Mouse (Mus musculus): Measurements from ENCODE around the gene Krtap1-4. TPM values are rescaled to one million over a fixed set of nuclear protein-coding genes. Genes with fewer than 3 reads are reported as not detected.

Gene Krtap1-4
- not detected for total RNA-seq (2023)

GRCm38 (mm10) chr11:99583245-99583704 lies at the start of gene Krtap1-4:
Krtap1-4 (minus strand) TSS chr11:99583654.

DNA sequence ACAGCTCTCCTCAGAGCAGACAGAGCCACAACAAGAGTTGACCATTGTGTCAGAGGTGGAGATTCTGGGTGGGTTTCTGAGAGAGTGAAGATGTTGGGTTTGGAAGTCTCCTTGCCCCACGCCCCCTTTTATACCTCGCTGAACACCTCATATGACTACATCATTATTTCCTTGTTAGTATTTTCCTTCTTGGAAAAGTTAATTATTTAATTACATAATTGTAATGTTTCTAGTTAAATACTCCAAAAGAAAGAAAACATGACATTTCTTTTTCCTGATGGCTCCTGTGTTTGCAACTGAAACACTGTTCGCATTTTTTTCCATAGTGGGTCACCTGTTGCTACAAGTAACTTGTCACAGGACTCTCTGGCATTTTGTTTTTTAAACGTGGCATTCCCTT lies 44.7 kb upstream of the Krtap1-4 start, which contains the start of gene Krtap4-1:
Gene Krtap4-1 (minus strand): TSS at position 101 of the 400 bp plus-strand sequence.

GRCm38 (mm10) chr11:99620335-99620734 lies 36.9 kb upstream of the Krtap1-4 start, which contains the start of gene Gm11562:
Gm11562 (minus strand) TSS chr11:99620435.

GRCm38 (mm10) chr11:99614796-99615363 lies 31.4 kb upstream of the Krtap1-4 start, which contains the start of gene Krtap2-4:
Krtap2-4 (minus strand) TSS chr11:99614846.

DNA sequence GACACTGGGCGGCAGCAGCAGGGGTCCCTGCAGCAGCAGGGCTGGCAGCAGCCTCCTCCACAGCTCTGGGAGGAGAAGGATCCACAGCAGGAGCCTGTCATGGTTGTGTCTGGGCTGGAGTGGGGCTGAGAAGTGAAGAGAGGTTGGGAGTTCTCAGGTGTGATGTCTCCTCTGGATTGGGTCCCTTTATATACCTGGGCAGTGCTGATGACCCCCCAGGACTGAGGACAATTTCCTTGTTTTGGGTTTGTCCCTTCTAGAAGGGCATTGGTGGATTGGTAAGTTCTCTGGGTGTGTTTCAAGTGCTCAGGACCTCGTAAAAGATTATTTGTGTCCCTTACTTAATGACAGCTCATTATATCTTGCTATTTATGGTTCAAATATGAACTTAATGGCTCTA lies 26.6 kb upstream of the Krtap1-4 start, which contains the start of gene Gm11937:
Gene Gm11937 (minus strand): TSS at position 101 of the 400 bp plus-strand sequence.

GRCm38 (mm10) chr11:99603208-99603607 lies 19.8 kb upstream of the Krtap1-4 start, which contains the start of gene Gm11938:
Gm11938 (minus strand) TSS chr11:99603308.

GRCm38 (mm10) chr11:99597742-99598141 lies 14.3 kb upstream of the Krtap1-4 start, which contains the start of gene Krtap9-3:
Krtap9-3 (minus strand) TSS chr11:99598105.

DNA sequence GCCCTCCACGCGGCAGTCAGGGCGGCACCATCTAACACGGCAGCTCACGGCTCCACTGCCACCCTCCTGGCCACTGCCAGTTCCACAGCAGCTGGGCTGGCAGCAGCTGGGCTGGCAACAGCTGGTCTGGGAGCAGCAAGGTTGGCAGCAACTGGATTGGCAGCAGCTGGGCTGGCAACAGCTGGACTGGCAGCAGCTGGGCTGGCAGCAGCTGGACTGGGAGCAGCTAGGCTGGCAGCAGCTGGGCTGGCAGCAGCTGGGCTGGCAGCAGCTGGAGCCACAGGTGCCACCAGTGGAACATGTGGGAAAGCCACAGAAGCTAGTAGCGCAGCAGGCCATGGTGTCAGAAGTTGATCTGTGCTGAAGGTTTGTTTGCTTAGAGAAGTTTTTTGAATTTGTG lies 7.5 kb upstream of the Krtap1-4 start, which contains the start of gene Krtap1-3:
Gene Krtap1-3 (minus strand): TSS at position 359 of the 400 bp plus-strand sequence.

DNA sequence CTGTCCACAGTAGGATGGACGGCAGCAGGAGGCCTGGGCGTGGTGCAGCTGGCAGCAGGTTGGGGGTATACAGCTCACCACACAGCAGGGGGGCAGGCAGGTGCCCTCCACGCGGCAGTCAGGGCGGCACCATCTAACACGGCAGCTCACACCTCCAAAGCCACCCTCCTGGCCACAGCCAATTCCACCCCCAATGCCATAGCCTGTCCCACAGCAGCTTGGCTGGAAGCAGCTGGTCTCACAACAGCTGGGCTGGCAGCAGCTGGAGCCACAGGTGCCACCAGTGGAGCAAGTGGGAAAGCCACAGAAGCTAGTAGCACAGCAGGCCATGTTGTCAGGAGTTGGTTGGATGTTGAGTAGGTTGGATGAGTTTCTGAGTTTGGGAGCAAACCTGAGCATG lies 2.8 kb downstream of the Krtap1-4 start, which contains the start of gene Krtap1-5:
Gene Krtap1-5 (minus strand): TSS at position 381 of the 400 bp plus-strand sequence.

GRCm38 (mm10) chr11:99566530-99566929 lies 16.9 kb downstream of the Krtap1-4 start, which contains the start of gene Krtap3-1:
Krtap3-1 (minus strand) TSS chr11:99566630.

GRCm38 (mm10) chr11:99559366-99559765 lies 24.1 kb downstream of the Krtap1-4 start, which contains the start of gene Gm11939:
Gm11939 (minus strand) TSS chr11:99559466.

DNA sequence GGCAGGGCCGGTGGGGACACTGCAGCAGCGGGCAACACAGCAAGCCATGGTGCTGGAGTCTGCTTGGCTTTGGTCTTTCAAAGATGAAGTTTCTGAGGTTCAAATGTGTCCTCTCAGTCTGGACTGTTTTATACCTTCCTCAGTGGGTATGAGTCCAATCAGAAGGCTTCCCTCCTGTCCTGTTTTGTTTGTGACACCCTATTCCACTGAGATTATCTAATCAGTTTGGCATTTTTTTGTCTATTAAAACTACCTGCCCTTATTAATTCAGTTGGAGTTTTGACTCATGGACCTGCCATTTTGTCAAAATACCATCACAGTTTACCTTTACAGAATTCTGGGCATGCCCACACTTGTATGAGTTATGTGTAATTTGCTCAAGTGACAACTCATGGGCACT lies 26.7 kb downstream of the Krtap1-4 start, which contains the start of gene Krtap3-2:
Gene Krtap3-2 (minus strand): TSS at position 101 of the 400 bp plus-strand sequence.

GRCm38 (mm10) chr11:99550765-99551164 lies 32.7 kb downstream of the Krtap1-4 start, which contains the start of gene Krtap3-3:
Krtap3-3 (minus strand) TSS chr11:99550865.

Other genes starting within 250 kb of the Krtap1-4 start
- gene Krt26, start 245.7 kb downstream of the Krtap1-4 start, total RNA-seq (2023): not detected
- not detected for gene Krt27, start 232.6 kb downstream of the Krtap1-4 start, total RNA-seq (2023)
- gene Krt28, start 208.8 kb downstream of the Krtap1-4 start, total RNA-seq (2023): not detected
- gene Krt10, start 194.3 kb downstream of the Krtap1-4 start, total RNA-seq (2023): not detected
- not detected for gene Krt12, start 161.4 kb downstream of the Krtap1-4 start, total RNA-seq (2023)
- gene Krt20, start 145.5 kb downstream of the Krtap1-4 start, total RNA-seq (2023): not detected
- not detected for gene Krt23, start 90.5 kb downstream of the Krtap1-4 start, total RNA-seq (2023)
- not detected for gene Krt39, start 62.3 kb downstream of the Krtap1-4 start, total RNA-seq (2023)
- not detected for gene Krt40, start 40.5 kb downstream of the Krtap1-4 start, total RNA-seq (2023)
- not detected for gene Krtap3-3, start 32.8 kb downstream of the Krtap1-4 start, total RNA-seq (2023)
- gene Krtap3-2, start 26.8 kb downstream of the Krtap1-4 start, total RNA-seq (2023): not detected
- not detected for gene Gm11939, start 24.2 kb downstream of the Krtap1-4 start, total RNA-seq (2023)
- not detected for gene Krtap3-1, start 17.0 kb downstream of the Krtap1-4 start, total RNA-seq (2023)
- gene Krtap1-5, start 2.6 kb downstream of the Krtap1-4 start, total RNA-seq (2023): not detected
- not detected for gene Krtap1-3, start 7.7 kb upstream of the Krtap1-4 start, total RNA-seq (2023)
- gene Krtap9-3, start 14.5 kb upstream of the Krtap1-4 start, total RNA-seq (2023): not detected
- not detected for gene Gm11938, start 19.7 kb upstream of the Krtap1-4 start, total RNA-seq (2023)
- gene Gm11937, start 26.5 kb upstream of the Krtap1-4 start, total RNA-seq (2023): not detected
- not detected for gene Krtap2-4, start 31.2 kb upstream of the Krtap1-4 start, total RNA-seq (2023)
- gene Gm11562, start 36.8 kb upstream of the Krtap1-4 start, total RNA-seq (2023): not detected
- gene Krtap4-1, start 44.6 kb upstream of the Krtap1-4 start, total RNA-seq (2023): not detected
- not detected for gene Krtap4-2, start 51.4 kb upstream of the Krtap1-4 start, total RNA-seq (2023)
- gene Krtap4-7, start 60.4 kb upstream of the Krtap1-4 start, total RNA-seq (2023): not detected
- gene Gm11555, start 66.6 kb upstream of the Krtap1-4 start, total RNA-seq (2023): not detected
- gene Gm11563, start 75.3 kb upstream of the Krtap1-4 start, total RNA-seq (2023): not detected
- not detected for gene Krtap4-6, start 82.3 kb upstream of the Krtap1-4 start, total RNA-seq (2023)
- gene Gm14190, start 107.1 kb upstream of the Krtap1-4 start, total RNA-seq (2023): not detected
- not detected for gene Gm14180, start 150.6 kb upstream of the Krtap1-4 start, total RNA-seq (2023)
- gene Gm11595, start 189.3 kb upstream of the Krtap1-4 start, total RNA-seq (2023): not detected
- not detected for gene Krtap4-8, start 197.1 kb upstream of the Krtap1-4 start, total RNA-seq (2023)
- not detected for gene Krtap4-9, start 201.5 kb upstream of the Krtap1-4 start, total RNA-seq (2023)
- not detected for gene Gm11596, start 209.8 kb upstream of the Krtap1-4 start, total RNA-seq (2023)
- not detected for gene Gm11569, start 215.3 kb upstream of the Krtap1-4 start, total RNA-seq (2023)
- not detected for gene Gm11554, start 220.8 kb upstream of the Krtap1-4 start, total RNA-seq (2023)
- not detected for gene Krtap4-13, start 226.2 kb upstream of the Krtap1-4 start, total RNA-seq (2023)
- gene Gm11564, start 232.0 kb upstream of the Krtap1-4 start, total RNA-seq (2023): not detected

Measured in neutrophil, adult 59 days (primary cell).